Mouse (Mus musculus): Measurements from ENCODE around the gene Dnah2.

The Dnah2 gene

DNA sequence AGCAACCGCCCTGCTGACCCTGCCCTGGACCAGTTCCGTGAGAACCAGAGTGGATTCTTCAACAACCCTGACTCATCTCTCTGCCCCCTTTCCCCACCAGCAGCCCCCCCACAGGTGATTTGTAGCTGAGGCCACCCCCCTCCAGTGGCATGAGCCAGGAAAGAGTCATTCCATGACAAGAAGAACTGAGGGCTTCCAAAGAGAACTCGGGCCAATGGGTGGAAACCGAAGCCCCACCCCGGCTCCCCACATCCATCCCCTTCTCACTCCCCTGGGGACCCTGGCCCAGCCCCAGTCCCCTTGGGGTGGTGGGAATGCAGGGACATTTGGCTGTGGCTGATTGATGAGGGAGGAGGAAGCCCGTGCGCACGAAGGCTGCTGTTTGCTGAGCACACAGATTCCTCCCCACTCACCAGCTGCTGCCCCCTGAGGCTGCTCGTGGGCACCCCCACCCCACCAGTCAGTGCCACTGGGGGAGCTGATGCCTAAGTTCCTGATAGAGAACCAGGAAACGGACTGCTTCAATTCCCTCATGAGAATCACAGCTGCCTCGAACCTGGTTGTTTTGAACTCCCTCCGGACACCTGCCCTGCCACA, at the start of gene Dnah2:
Gene Dnah2, minus strand, starts transcription at position 51 of the 597 bp plus-strand sequence.
- DNase-seq = no peak

DNA sequence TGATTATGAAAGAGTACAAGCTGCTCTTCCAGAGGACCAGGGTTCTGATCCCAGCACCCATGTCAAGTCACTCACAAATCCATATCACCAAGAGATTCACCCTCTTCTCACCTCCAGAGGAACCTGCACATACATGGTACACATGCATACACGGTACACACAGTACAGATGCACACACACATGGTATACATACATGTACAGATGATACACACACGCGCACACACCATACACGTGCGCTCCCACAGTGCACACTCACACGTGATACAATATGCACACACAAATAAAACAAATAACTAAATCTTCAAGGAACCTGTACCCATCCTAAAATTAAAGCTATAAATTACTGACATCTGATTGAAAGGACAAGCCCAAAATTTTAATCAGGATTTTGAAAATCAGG, 45.9 kb upstream of the Dnah2 start:
- no peak for DNase-seq

GRCm38 (mm10) chr11:69592799-69593198, 43.9 kb upstream of the Dnah2 start:
- no peak for DNase-seq

GRCm38 (mm10) chr11:69591899-69592637, 43.2 kb upstream of the Dnah2 start:
- DNase-seq = no peak

GRCm38 (mm10) chr11:69591424-69591823, 42.5 kb upstream of the Dnah2 start:
- DNase-seq = no peak

DNA sequence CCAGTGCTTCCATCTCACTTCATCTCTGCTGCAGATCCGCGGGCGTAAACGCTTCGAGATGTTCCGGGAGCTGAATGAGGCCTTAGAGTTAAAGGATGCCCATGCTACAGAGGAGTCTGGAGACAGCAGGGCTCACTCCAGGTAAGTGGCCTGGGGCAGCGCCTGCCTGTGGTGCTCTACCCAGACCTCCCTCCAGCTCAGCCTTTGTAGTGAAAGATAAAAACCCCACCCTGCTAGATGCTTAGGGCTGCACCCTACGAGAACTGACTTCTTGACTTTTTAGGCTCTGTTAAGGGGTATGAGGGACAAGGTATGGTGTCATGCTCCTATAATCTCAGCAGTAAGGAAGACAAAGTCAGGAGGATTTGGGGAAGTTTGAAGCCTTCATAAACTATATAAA, 41.7 kb upstream of the Dnah2 start:
- DNase-seq = no peak

- DNase-seq = no peak
Observed at GRCm38 (mm10) chr11:69589207-69589834, 40.4 kb upstream of the Dnah2 start.

- no peak for DNase-seq
Observed at GRCm38 (mm10) chr11:69585718-69586325, 36.9 kb upstream of the Dnah2 start.

- no peak for DNase-seq
Observed at GRCm38 (mm10) chr11:69584937-69585336, 36.0 kb upstream of the Dnah2 start.

DNA sequence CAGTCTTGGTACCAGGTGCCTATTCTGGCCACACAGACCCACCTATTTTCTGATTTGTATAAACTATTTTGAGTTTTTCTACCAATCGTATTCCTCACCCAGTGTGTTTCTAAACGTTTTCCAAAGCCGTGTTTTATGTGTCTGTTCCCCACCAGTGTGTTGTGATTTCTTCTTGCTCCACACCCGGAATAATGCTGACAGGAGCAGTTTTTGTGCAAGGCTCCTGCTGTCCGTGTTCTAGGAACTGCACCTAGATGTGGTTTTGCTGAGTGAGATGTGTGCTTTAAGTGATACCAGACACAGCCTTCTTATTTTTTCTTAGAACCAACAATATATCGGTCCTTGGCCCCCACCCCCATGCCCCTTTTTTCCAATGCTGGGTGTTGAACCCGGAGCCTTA, 35.1 kb upstream of the Dnah2 start:
- DNase-seq = no peak

DNA sequence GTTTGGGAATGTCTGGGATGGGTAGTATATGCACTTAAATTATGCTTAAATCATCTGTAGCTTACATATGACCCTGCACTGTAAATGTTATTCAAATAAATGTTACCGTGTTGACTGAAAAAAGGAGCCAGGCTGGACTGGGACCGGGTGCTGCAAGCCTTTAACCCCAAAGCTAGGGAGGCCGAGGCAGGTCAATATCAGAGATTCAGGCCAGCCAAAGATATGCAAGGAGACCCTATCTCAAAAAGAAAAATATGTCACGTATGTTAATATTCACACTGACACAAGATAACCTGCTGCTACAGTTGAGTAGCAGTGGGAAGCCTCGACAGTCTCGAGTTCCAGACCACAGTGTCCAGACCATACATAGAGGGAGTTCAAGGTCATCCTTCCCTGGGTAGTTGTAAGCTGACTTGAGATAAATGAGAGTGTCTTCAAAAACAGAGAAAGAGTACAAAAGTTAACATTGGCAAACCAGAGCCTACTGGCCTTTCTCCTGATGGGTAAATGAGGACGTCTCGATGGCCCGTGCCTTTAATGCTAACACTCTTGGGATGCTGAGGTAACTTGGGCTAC, 33.4 kb upstream of the Dnah2 start:
- no peak for DNase-seq

GRCm38 (mm10) chr11:69581814-69582213, 32.9 kb upstream of the Dnah2 start:
- DNase-seq = no peak

DNA sequence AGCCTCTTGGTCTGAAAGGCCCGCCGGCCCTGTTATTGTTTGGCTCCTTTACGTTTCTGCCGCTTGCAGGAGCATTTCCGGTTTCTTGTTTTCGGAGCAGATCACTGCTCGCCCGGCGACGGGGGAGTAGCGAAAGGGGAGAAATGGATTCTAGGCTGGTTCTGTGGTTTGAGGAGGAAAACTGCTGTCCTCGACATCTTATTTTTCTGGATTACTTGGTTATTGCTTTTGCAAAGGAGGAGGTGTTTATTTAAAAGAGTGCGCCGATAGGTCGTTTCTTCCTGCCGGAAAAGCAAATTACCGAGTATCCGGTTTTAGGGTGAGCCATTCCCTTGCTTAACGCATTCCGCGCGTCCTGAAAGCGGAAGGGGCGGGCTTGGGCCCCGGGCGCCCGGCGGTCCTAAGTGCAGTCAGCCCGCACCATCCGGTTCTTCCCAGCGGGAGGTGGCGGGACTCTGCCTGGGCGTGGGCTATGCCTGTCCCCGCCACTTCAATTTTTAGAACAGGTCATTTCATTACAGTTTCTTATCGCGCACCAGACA, 32.3 kb upstream of the Dnah2 start:
- peak; percentile 84 to 86 for DNase-seq

DNA sequence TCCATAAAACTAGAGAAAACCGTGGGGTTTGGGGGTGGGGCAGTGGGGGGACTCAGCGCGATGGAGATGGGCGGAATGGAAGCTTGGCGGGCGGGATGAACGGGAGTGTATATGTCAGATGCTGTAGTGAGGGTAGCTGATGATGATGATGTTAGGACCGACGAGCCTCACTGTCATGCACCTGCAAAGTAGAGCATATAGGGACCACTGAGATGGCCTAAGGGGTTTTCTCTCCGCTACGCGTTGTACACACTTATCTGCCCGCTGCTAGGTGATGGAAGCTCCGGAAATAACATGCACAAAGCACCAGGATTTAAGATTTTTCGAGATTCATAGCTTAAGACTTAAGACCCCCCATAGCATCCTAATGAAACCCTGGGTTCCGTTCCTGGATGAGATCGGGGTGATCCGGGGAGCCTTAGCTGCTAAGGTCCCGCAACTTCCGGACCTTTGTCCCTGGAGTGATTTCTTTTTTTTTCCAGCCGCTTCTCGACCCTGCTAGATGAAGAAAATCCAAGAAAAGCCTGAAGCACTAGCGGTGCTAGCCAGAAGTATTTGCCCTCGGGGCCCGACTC, 31.7 kb upstream of the Dnah2 start:
- no peak for DNase-seq

GRCm38 (mm10) chr11:69580091-69580514, 31.2 kb upstream of the Dnah2 start, which contains the start of the genes Wrap53 and Trp53:
Gene Wrap53 (minus strand): TSS chr11:69580255.
Gene Trp53 (plus strand): TSS chr11:69580359.
- peak; percentile 91 to 94 for DNase-seq

DNA sequence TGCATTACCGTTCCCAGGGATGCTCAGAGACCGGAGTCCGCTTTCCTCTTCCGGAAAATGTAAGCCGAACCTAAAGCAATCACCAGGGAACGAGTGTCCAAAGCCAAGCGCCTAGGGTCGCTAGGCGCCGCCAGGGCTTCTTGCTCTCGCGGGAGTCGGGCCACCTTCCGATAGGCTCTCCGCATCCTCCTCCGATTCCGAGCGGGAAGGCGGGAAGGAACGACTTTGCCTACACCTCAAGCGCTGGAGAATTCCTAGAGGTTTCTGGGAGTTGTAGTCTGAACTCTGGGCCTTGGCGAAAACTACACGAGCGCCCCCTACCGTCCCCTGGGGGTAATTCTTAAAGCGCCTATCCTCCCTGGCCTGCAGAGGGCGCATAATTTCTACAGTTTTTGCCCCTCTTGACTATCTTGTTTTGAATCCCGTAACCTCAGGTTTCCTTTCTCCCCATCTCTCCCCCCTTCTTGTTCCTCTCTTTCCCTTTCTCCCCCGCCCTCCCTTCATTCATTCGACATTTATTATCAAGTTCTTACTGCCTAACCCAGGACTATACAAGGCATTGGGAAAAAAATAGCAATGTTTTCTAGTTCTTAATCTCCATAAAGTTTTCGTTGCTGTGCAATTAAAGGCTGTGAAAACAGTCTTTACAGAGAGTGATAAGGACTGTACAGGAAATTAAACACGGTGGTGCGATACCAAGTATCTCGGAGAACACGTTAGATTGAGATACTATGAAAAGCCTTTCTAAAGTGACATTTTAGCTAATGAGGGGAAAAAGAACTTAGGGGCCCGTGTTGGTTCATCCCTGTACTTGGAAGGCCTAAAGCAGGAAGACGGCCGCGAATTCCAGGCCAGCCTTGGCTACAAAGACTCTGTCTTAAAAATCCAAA, 30.5 kb upstream of the Dnah2 start:
- peak; percentile 98 for DNase-seq

GRCm38 (mm10) chr11:69578301-69578700, 29.4 kb upstream of the Dnah2 start:
- no peak for DNase-seq

DNA sequence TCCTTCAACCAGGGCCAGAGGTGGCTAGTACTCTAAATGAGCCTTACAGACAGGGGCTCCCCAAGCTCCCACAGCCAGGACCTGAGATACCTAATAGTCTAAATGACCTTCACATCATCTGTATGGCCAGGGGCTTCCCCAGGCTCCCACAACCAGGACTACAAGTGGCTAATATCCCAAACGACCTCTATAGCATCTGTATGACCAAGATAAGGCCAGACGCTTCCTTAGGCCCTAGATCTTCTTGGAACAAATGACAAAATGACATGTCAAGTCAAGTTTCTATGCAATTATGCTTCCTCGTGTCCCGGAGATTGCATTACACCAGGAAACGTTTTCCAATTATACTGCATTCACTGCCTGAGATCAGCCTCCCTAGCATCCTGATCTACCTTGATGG, 27.4 kb upstream of the Dnah2 start:
- no peak for DNase-seq

DNA sequence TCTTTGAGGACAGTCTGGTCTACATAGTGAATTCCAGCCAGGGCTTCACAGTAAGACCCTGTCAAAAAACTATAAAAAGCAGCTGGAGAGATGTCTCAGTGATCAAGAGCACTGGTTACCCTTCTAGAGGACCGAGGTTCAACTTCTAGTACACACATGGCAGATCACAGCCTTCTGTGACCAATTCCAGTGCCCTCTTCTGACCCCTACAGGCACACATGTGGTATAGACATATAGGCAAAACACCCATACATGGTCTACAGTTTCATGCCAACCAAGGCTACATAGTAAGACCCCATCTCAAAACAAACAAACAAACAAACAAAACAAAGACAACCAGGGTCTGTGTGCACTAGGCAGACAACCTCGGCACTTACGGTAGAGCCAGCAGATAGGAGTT, 26.3 kb upstream of the Dnah2 start:
- DNase-seq = peak; percentile 37 to 47

DNA sequence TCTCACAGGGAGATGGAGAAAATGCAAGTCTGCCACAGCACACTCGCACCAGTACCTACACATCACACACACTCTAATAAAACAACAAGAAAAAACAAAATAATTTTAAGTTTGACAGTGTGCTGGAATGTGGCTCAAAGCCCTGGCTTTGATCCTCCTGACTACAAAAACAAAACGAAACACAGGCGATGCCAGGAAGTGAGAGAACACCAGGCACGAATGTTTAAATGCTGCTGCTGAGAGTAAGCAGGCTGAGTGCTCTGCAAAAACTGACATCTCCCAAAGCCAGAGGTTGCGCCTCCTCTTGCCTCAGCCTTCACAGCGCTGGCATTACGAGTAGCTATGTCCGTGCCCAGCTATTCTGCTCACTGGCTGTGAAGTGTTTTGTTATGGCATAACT, 16.2 kb upstream of the Dnah2 start:
- no peak for DNase-seq

DNA sequence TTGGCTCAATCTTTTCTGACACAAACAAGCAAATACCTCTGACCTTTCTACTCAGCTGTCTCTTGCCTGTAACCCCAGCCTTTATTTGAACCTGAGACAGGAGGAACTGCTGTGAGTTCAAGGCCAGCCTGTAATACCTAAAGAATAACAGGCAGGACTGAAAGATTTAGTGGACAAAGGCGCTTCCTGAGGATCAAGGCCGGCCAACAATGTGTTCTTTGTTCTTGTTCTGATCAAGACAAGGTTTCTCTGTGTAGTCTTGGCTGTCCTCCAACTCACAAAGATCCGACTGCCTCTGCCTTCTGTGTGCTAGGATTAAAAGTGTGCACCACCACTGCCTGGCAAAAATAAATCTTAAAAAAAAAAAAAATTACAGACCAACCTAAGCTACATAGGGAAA, 15.5 kb upstream of the Dnah2 start:
- no peak for DNase-seq

DNA sequence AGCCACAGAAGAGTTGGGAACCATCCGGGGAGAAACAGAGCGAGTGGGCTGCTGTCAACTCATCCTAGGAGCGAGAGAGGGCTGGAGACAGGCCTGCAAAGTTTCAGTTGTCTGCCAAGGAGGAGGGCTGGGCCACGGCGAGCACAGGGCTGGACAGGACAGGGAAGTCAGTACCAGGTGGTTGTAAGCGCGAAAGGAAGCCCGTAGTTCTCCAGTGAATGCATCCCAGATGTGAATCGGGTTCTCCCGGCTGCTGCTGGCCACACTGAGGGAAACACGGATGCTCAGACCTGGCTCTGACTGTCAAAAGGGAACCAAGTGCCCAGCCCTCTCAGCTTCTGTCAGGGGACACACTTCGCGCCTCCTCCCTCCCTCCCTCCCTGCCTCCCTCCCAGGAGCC, 14.5 kb upstream of the Dnah2 start:
- DNase-seq = no peak

Measured in B cell, adult 2 months (primary cell).